ENCODE assay signal across 22 mouse cellular contexts in the genomic region with DNA sequence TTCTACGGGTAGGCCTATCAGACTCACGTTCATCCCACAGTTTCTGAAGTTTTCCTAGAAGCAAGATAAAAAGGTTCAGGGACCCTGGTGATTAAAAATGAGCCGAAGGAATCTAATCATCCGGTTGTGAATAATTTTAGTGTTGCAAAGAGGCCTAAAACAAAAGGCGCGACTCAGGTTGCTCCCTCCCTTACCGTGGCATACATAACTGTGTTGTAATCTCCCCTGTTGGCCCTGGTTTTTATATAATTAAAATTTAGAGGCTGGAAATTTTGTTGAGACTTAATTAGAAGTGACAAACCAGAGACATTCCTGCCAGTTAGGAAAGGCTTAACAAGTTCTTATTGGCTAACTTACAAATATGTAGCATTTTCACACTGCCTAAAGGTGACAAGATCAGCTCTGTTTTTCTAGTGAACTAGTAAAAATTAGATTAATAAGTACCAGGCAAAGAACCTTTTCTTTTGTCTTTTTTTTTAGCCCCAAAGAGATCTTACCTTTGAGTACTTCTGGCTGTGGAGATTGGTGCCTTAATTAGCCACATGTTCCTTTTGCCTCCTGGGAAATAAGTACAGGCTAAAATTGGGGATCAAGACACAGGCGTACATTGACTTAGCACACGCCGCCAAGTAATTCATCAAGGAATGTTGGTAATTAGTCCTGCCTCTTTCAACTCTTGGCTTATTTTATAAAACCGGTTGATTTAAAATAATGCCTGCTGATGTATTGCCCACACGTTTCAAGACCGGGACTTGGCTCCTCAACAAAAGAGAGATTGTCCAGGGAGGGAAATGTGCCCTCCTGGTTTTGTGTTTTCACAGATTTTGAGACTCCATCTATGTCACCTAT.
DNase-seq lines count a peak whose midpoint lies in the region; ATAC-seq and TF ChIP-seq lines count a peak whose summit lies in the region.
"Had no signal": no experiment of that assay in that cellular context is flagged by ENCODE, and none has a peak within 500 bp of the region (broad histone marks: within the 10 kb centered on the region; RNA-seq: fewer than 3 reads in every experiment).

No protein-coding gene starts in this region.

- WGBS in embryonic facial prominence, embryonic 14.5 days, result 54% methylated on average over 13 of the region's 13 CpGs
- 62% methylated on average over 13 of the region's 13 CpGs for WGBS in embryonic facial prominence, embryonic 10.5 days
- 45% methylated on average over 13 of the region's 13 CpGs for WGBS in midbrain, postnatal 0 days
- 79% methylated on average over 13 of the region's 13 CpGs for WGBS in midbrain, embryonic 10.5 days
- WGBS in limb, embryonic 12.5 days, result 37% methylated on average over 13 of the region's 13 CpGs
- WGBS in intestine, embryonic 15.5 days, result 83% methylated on average over 13 of the region's 13 CpGs
- 76% methylated on average over 13 of the region's 13 CpGs for WGBS in heart, embryonic 11.5 days (ENCODE audit: insufficient replicate concordance)

- ATAC-seq in embryonic facial prominence, embryonic 14.5 days (ENCODE audit: low read depth), result no peak; the same call in 1 of the 2 replicates
- ATAC-seq in midbrain, postnatal 0 days (ENCODE audit: low FRiP score), result no peak
- no peak for ATAC-seq in limb, embryonic 12.5 days (ENCODE audit: insufficient number of reproducible peaks, insufficient read depth, low FRiP score, low TSS enrichment, low read depth)
- no peak for ATAC-seq in intestine, embryonic 15.5 days
- no peak for ATAC-seq in heart, embryonic 11.5 days (replicated peaks; ENCODE audit: insufficient number of reproducible peaks, low FRiP score, low TSS enrichment)

- no peaks in the 10 kb centered on the region for H3K4me1 ChIP-seq in embryonic facial prominence, embryonic 14.5 days (ENCODE audit: control insufficient read depth, insufficient read depth, low read length)
- H3K4me1 ChIP-seq in embryonic facial prominence, embryonic 10.5 days, result peaks cover 18% of the 10 kb centered on the region
- no peaks in the 10 kb centered on the region for H3K4me1 ChIP-seq in midbrain, postnatal 0 days (ENCODE audit: insufficient read depth, low read length)
- H3K4me1 ChIP-seq in midbrain, embryonic 10.5 days, result peaks cover 5% of the 10 kb centered on the region; the same call in 1 of the 2 replicates
- H3K4me1 ChIP-seq in limb, embryonic 12.5 days (replicated peaks), result peaks cover 27% of the 10 kb centered on the region
- H3K4me1 ChIP-seq in intestine, embryonic 15.5 days (replicated peaks), result no peaks in the 10 kb centered on the region
- H3K4me1 ChIP-seq in heart, embryonic 11.5 days (ENCODE audit: control insufficient read depth, insufficient read depth, low read length), result 0 out of 2 replicates have a peak, but pooled peaks cover 5% of the 10 kb centered on the region
- H3K4me1 ChIP-seq: limb, embryonic 15.5 days; megakaryocyte, embryonic 14.5 days had no signal

- no peak overlapping the region for H3K4me3 ChIP-seq in embryonic facial prominence, embryonic 14.5 days (ENCODE audit: low read depth, low read length)
- H3K4me3 ChIP-seq in embryonic facial prominence, embryonic 10.5 days, result no peak overlapping the region
- no peak overlapping the region for H3K4me3 ChIP-seq in midbrain, postnatal 0 days (ENCODE audit: low read depth, low read length)
- H3K4me3 ChIP-seq in midbrain, embryonic 10.5 days, result no peak overlapping the region
- H3K4me3 ChIP-seq in limb, embryonic 12.5 days (replicated peaks), result no peak overlapping the region
- H3K4me3 ChIP-seq in intestine, embryonic 15.5 days (replicated peaks), result no peak overlapping the region
- H3K4me3 ChIP-seq in heart, embryonic 11.5 days (ENCODE audit: low read depth, low read length), result no peak overlapping the region
- H3K4me3 ChIP-seq: heart, embryonic 13.5 days; limb, embryonic 15.5 days; megakaryocyte, embryonic 14.5 days had no signal

- DNase-seq in embryonic facial prominence, embryonic 14.5 days (ENCODE audit: low spot score), result peak; percentile 38
- no peak for DNase-seq in embryonic facial prominence, embryonic 10.5 days (ENCODE audit: low spot score)
- DNase-seq in midbrain, postnatal 0 days (ENCODE audit: low spot score), result peak; percentile 55
- no peak for DNase-seq in midbrain, embryonic 10.5 days (ENCODE audit: low spot score)
- no peak for DNase-seq in MN1 (ENCODE audit: low spot score)
- DNase-seq: adrenal gland, postnatal 36 days; cerebellum, adult 11 months; cerebellum, postnatal 10 days; gastrocnemius, postnatal 10 days; heart, postnatal 14 days; kidney, adult 9 months; kidney, postnatal 14 days; lung, embryonic 14.5 days; right cerebral cortex, postnatal 14 days had no signal

- H3K9ac ChIP-seq in embryonic facial prominence, embryonic 14.5 days (ENCODE audit: low read depth, low read length), result no peak overlapping the region
- no peak overlapping the region for H3K9ac ChIP-seq in midbrain, postnatal 0 days (replicated peaks; ENCODE audit: low read length, poor library complexity, severe bottlenecking)
- H3K9ac ChIP-seq in limb, embryonic 12.5 days (replicated peaks), result no peak overlapping the region
- no peak overlapping the region for H3K9ac ChIP-seq in intestine, embryonic 15.5 days
- H3K9ac ChIP-seq in heart, embryonic 11.5 days (ENCODE audit: low read depth, low read length), result no peak overlapping the region
- H3K9ac ChIP-seq: heart, embryonic 13.5 days; limb, embryonic 15.5 days; liver, embryonic 14.5 days; lung, embryonic 14.5 days had no signal

- H3K4me2 ChIP-seq in embryonic facial prominence, embryonic 14.5 days (ENCODE audit: low read depth, low read length), result no peak overlapping the region
- H3K4me2 ChIP-seq in midbrain, postnatal 0 days (ENCODE audit: low read depth, low read length, poor library complexity, severe bottlenecking), result no peak overlapping the region
- H3K4me2 ChIP-seq in limb, embryonic 12.5 days, result no peak overlapping the region
- no peak overlapping the region for H3K4me2 ChIP-seq in intestine, embryonic 15.5 days (replicated peaks)
- H3K4me2 ChIP-seq in heart, embryonic 11.5 days, result no peak overlapping the region
- H3K4me2 ChIP-seq: heart, embryonic 13.5 days; limb, embryonic 15.5 days; lung, embryonic 14.5 days had no signal

- H3K27me3 ChIP-seq in embryonic facial prominence, embryonic 14.5 days (replicated peaks; ENCODE audit: control insufficient read depth, insufficient read depth, low read length), result no peaks in the 10 kb centered on the region
- H3K27me3 ChIP-seq in embryonic facial prominence, embryonic 10.5 days (replicated peaks; ENCODE audit: low read depth, poor library complexity, severe bottlenecking), result no peaks in the 10 kb centered on the region
- no peaks in the 10 kb centered on the region for H3K27me3 ChIP-seq in midbrain, postnatal 0 days (ENCODE audit: insufficient read depth, low read length)
- H3K27me3 ChIP-seq in midbrain, embryonic 10.5 days (ENCODE audit: low read depth, poor library complexity, severe bottlenecking), result no peaks in the 10 kb centered on the region
- H3K27me3 ChIP-seq in limb, embryonic 12.5 days, result no peaks in the 10 kb centered on the region
- H3K27me3 ChIP-seq in intestine, embryonic 15.5 days (replicated peaks), result no peaks in the 10 kb centered on the region
- H3K27me3 ChIP-seq in heart, embryonic 11.5 days (ENCODE audit: control insufficient read depth, insufficient read depth, low read length), result no peaks in the 10 kb centered on the region
- H3K27me3 ChIP-seq: heart, embryonic 13.5 days; limb, embryonic 15.5 days; megakaryocyte, embryonic 14.5 days had no signal

- H3K36me3 ChIP-seq in embryonic facial prominence, embryonic 14.5 days (ENCODE audit: control insufficient read depth, insufficient read depth, low read length), result no peaks in the 10 kb centered on the region
- no peaks in the 10 kb centered on the region for H3K36me3 ChIP-seq in embryonic facial prominence, embryonic 10.5 days (replicated peaks)
- H3K36me3 ChIP-seq in midbrain, postnatal 0 days (ENCODE audit: insufficient read depth, low read length), result no peaks in the 10 kb centered on the region
- H3K36me3 ChIP-seq in midbrain, embryonic 10.5 days, result no peaks in the 10 kb centered on the region
- H3K36me3 ChIP-seq in limb, embryonic 12.5 days, result no peaks in the 10 kb centered on the region
- no peaks in the 10 kb centered on the region for H3K36me3 ChIP-seq in intestine, embryonic 15.5 days
- no peaks in the 10 kb centered on the region for H3K36me3 ChIP-seq in heart, embryonic 11.5 days (ENCODE audit: control insufficient read depth, insufficient read depth, low read length)
- H3K36me3 ChIP-seq: limb, embryonic 15.5 days had no signal

- H3K9me3 ChIP-seq in embryonic facial prominence, embryonic 14.5 days (ENCODE audit: control insufficient read depth, low read length), result no peaks in the 10 kb centered on the region
- H3K9me3 ChIP-seq in embryonic facial prominence, embryonic 10.5 days, result no peaks in the 10 kb centered on the region
- no peaks in the 10 kb centered on the region for H3K9me3 ChIP-seq in midbrain, postnatal 0 days (ENCODE audit: low read length)
- no peaks in the 10 kb centered on the region for H3K9me3 ChIP-seq in midbrain, embryonic 10.5 days (replicated peaks)
- no peaks in the 10 kb centered on the region for H3K9me3 ChIP-seq in limb, embryonic 12.5 days
- no peaks in the 10 kb centered on the region for H3K9me3 ChIP-seq in intestine, embryonic 15.5 days
- H3K9me3 ChIP-seq in heart, embryonic 11.5 days (replicated peaks; ENCODE audit: control insufficient read depth, low read length), result no peaks in the 10 kb centered on the region
- H3K9me3 ChIP-seq: heart, embryonic 13.5 days; limb, embryonic 15.5 days; megakaryocyte, embryonic 14.5 days had no signal

- TF ChIP-seq CTCF in midbrain, postnatal 0 days (IDR thresholded peaks at IDR 0.05), result no peak

- H3K27ac ChIP-seq in embryonic facial prominence, embryonic 14.5 days (replicated peaks; ENCODE audit: low read depth, low read length), result no peak overlapping the region
- H3K27ac ChIP-seq in embryonic facial prominence, embryonic 10.5 days (replicated peaks), result no peak overlapping the region
- no peak overlapping the region for H3K27ac ChIP-seq in midbrain, postnatal 0 days (ENCODE audit: low read depth, low read length)
- no peak overlapping the region for H3K27ac ChIP-seq in midbrain, embryonic 10.5 days (replicated peaks)
- peak overlapping the region; percentile 64 for H3K27ac ChIP-seq in limb, embryonic 12.5 days
- no peak overlapping the region for H3K27ac ChIP-seq in intestine, embryonic 15.5 days
- no peak overlapping the region for H3K27ac ChIP-seq in heart, embryonic 11.5 days (ENCODE audit: low read depth, low read length)
- H3K27ac ChIP-seq: heart, embryonic 13.5 days; limb, embryonic 15.5 days; liver, embryonic 14.5 days; stomach, postnatal 0 days had no signal

Comparison
In these comparisons a context has a peak if more than half of its experiments do, and no peak if none do; other contexts are left out.
1. DNase-seq: peak in embryonic facial prominence, embryonic 14.5 days (single experiment) and midbrain, postnatal 0 days (single experiment); none in embryonic facial prominence, embryonic 10.5 days (single experiment), midbrain, embryonic 10.5 days (single experiment) and MN1 (single experiment).